Mouse (Mus musculus): ENCODE data around the gene Epha2. TPM values are rescaled to one million over a fixed set of nuclear protein-coding genes. Genes with fewer than 3 reads are reported as not detected.

Epha2 gene
- polyA plus RNA-seq (2016; fragmentation: Nextera tagmentation; extraction: Ambion mirVana) = 2.7 and 3.0 TPM in 2 replicates

GRCm38 (mm10) chr4:141301116-141301553, at the start of gene Epha2:
Epha2 (plus strand) TSS chr4:141301240.
- Histone ChIP-seq H3K27ac (no peak within 1 kb of the TSS), H3K36me3 (no peaks in the 10 kb centered on the region), H3K9me3 (no peaks in the 10 kb centered on the region), H3K4me1 (peaks cover 32% of the 10 kb centered on the region), H3K4me3 (peak within 1 kb of the TSS; percentile 57), H3K4me2 (replicated peaks) (peak within 1 kb of the TSS; percentile 97), H3K9ac (peak within 1 kb of the TSS; percentile 64), H3K27me3 (replicated peaks) (peaks cover 59% of the 10 kb centered on the region)
- WGBS = under 1% methylated on average over 35 of the region's 35 CpGs
- ATAC-seq (ENCODE audit: low FRiP score, low read depth) = peak; percentile 54; the same call in 1 of the 2 replicates

GRCm38 (mm10) chr4:141252641-141253040, 48.4 kb upstream of the Epha2 start:
- ATAC-seq (ENCODE audit: low FRiP score, low read depth) = no peak
- H3K9me3 ChIP-seq = no peaks in the 10 kb centered on the region
- peaks cover 14% of the 10 kb centered on the region for H3K4me1 ChIP-seq

GRCm38 (mm10) chr4:141254234-141254633, 46.8 kb upstream of the Epha2 start:
- Histone ChIP-seq H3K9ac (no peak overlapping the region), H3K4me3 (no peak overlapping the region), H3K4me2 (replicated peaks) (no peak overlapping the region), H3K36me3 (no peaks in the 10 kb centered on the region), H3K4me1 (peaks cover 10% of the 10 kb centered on the region), H3K9me3 (no peaks in the 10 kb centered on the region), H3K27ac (no peak overlapping the region), H3K27me3 (replicated peaks) (peaks cover 13% of the 10 kb centered on the region)
- WGBS = 74% methylated on average over 16 of the region's 16 CpGs
- no peak for ATAC-seq (ENCODE audit: low FRiP score, low read depth)

More at GRCm38 (mm10) chr4:141252641-141253040, 48.4 kb upstream of the Epha2 start:
- Histone ChIP-seq H3K27ac (no peak overlapping the region), H3K4me3 (no peak overlapping the region), H3K4me2 (replicated peaks) (no peak overlapping the region), H3K36me3 (no peaks in the 10 kb centered on the region), H3K27me3 (replicated peaks) (peaks cover 29% of the 10 kb centered on the region), H3K9ac (no peak overlapping the region)
- WGBS = 67% methylated on average over 2 of the region's 2 CpGs

GRCm38 (mm10) chr4:141257440-141257839, 43.6 kb upstream of the Epha2 start:
- H3K9ac ChIP-seq = no peak overlapping the region
- no peaks in the 10 kb centered on the region for H3K9me3 ChIP-seq
- H3K4me2 ChIP-seq (replicated peaks) = no peak overlapping the region
- H3K4me3 ChIP-seq = no peak overlapping the region
- 71% methylated on average over 5 of the region's 5 CpGs for WGBS
- H3K27ac ChIP-seq = no peak overlapping the region
- no peak for ATAC-seq (ENCODE audit: low FRiP score, low read depth)
- peaks cover 10% of the 10 kb centered on the region for H3K4me1 ChIP-seq
- no peaks in the 10 kb centered on the region for H3K36me3 ChIP-seq
- no peaks in the 10 kb centered on the region for H3K27me3 ChIP-seq (replicated peaks)

- Histone ChIP-seq H3K36me3 (no peaks in the 10 kb centered on the region), H3K4me1 (peaks cover 5% of the 10 kb centered on the region), H3K9me3 (no peaks in the 10 kb centered on the region), H3K9ac (no peak overlapping the region), H3K4me2 (replicated peaks) (no peak overlapping the region), H3K27ac (no peak overlapping the region), H3K27me3 (replicated peaks) (no peaks in the 10 kb centered on the region), H3K4me3 (no peak overlapping the region)
- no peak for ATAC-seq (ENCODE audit: low FRiP score, low read depth)
- WGBS = 84% methylated on average over 12 of the region's 12 CpGs
These were observed 41.6 kb upstream of the Epha2 start for GRCm38 (mm10) chr4:141259413-141259812.

- no peaks in the 10 kb centered on the region for H3K4me1 ChIP-seq
These were observed 40.9 kb upstream of the Epha2 start for GRCm38 (mm10) chr4:141260007-141260723.

GRCm38 (mm10) chr4:141262906-141263637, 38.0 kb upstream of the Epha2 start:
- 0 out of 2 replicates have a peak, but pooled peaks cover 3% of the 10 kb centered on the region for H3K9me3 ChIP-seq
- no peaks in the 10 kb centered on the region for H3K4me1 ChIP-seq
- no peak for ATAC-seq (ENCODE audit: low FRiP score, low read depth)
- H3K36me3 ChIP-seq = no peaks in the 10 kb centered on the region
- no peak overlapping the region for H3K27ac ChIP-seq
- WGBS = 79% methylated on average over 10 of the region's 10 CpGs
- no peaks in the 10 kb centered on the region for H3K27me3 ChIP-seq (replicated peaks)
- H3K4me2 ChIP-seq (replicated peaks) = no peak overlapping the region
- no peak overlapping the region for H3K9ac ChIP-seq
- H3K4me3 ChIP-seq = no peak overlapping the region

More at GRCm38 (mm10) chr4:141260007-141260723, 40.9 kb upstream of the Epha2 start:
- H3K4me2 ChIP-seq (replicated peaks) = no peak overlapping the region
- H3K9ac ChIP-seq = no peak overlapping the region
- no peak overlapping the region for H3K27ac ChIP-seq
- 74% methylated on average over 16 of the region's 16 CpGs for WGBS
- H3K27me3 ChIP-seq (replicated peaks) = no peaks in the 10 kb centered on the region
- H3K9me3 ChIP-seq = no peaks in the 10 kb centered on the region
- no peak for ATAC-seq (ENCODE audit: low FRiP score, low read depth)
- no peak overlapping the region for H3K4me3 ChIP-seq
- H3K36me3 ChIP-seq = no peaks in the 10 kb centered on the region

GRCm38 (mm10) chr4:141265979-141266637, 34.9 kb upstream of the Epha2 start:
- Histone ChIP-seq H3K9me3 (0 out of 2 replicates have a peak, but pooled peaks cover 3% of the 10 kb centered on the region), H3K27me3 (replicated peaks) (no peaks in the 10 kb centered on the region), H3K27ac (no peak overlapping the region), H3K4me3 (no peak overlapping the region), H3K4me1 (no peaks in the 10 kb centered on the region), H3K9ac (no peak overlapping the region), H3K4me2 (replicated peaks) (no peak overlapping the region), H3K36me3 (no peaks in the 10 kb centered on the region)
- WGBS = 81% methylated on average over 3 of the region's 3 CpGs
- no peak for ATAC-seq (ENCODE audit: low FRiP score, low read depth)

GRCm38 (mm10) chr4:141267250-141267649, 33.8 kb upstream of the Epha2 start:
- no peaks in the 10 kb centered on the region for H3K27me3 ChIP-seq (replicated peaks)
- 84% methylated on average over 3 of the region's 3 CpGs for WGBS
- ATAC-seq (ENCODE audit: low FRiP score, low read depth) = no peak

GRCm38 (mm10) chr4:141267837-141268236, 33.2 kb upstream of the Epha2 start:
- ATAC-seq (ENCODE audit: low FRiP score, low read depth) = no peak
- no peak overlapping the region for H3K4me3 ChIP-seq
- H3K4me1 ChIP-seq = no peaks in the 10 kb centered on the region
- no peak overlapping the region for H3K27ac ChIP-seq
- no peaks in the 10 kb centered on the region for H3K36me3 ChIP-seq
- H3K9ac ChIP-seq = no peak overlapping the region
- H3K27me3 ChIP-seq (replicated peaks) = no peaks in the 10 kb centered on the region
- H3K9me3 ChIP-seq = 0 out of 2 replicates have a peak, but pooled peaks cover 3% of the 10 kb centered on the region
- 50% methylated on average over 9 of the region's 9 CpGs for WGBS
- no peak overlapping the region for H3K4me2 ChIP-seq (replicated peaks)

More at GRCm38 (mm10) chr4:141267250-141267649, 33.8 kb upstream of the Epha2 start:
- Histone ChIP-seq H3K27ac (no peak overlapping the region), H3K9ac (no peak overlapping the region), H3K9me3 (0 out of 2 replicates have a peak, but pooled peaks cover 3% of the 10 kb centered on the region), H3K4me1 (no peaks in the 10 kb centered on the region), H3K4me2 (replicated peaks) (no peak overlapping the region), H3K4me3 (no peak overlapping the region), H3K36me3 (no peaks in the 10 kb centered on the region)

GRCm38 (mm10) chr4:141268350-141268749, 32.7 kb upstream of the Epha2 start:
- Histone ChIP-seq H3K27me3 (replicated peaks) (no peaks in the 10 kb centered on the region), H3K36me3 (no peaks in the 10 kb centered on the region), H3K9ac (no peak overlapping the region), H3K9me3 (0 out of 2 replicates have a peak, but pooled peaks cover 3% of the 10 kb centered on the region), H3K4me3 (no peak overlapping the region), H3K4me2 (replicated peaks) (no peak overlapping the region), H3K4me1 (no peaks in the 10 kb centered on the region; the same call in 1 of the 2 replicates), H3K27ac (no peak overlapping the region)
- WGBS = 86% methylated on average over 4 of the region's 4 CpGs
- ATAC-seq (ENCODE audit: low FRiP score, low read depth) = no peak

- WGBS = 84% methylated on average over 6 of the region's 6 CpGs
- H3K9me3 ChIP-seq = 0 out of 2 replicates have a peak, but pooled peaks cover 3% of the 10 kb centered on the region
- no peak overlapping the region for H3K4me2 ChIP-seq (replicated peaks)
- H3K27me3 ChIP-seq (replicated peaks) = no peaks in the 10 kb centered on the region
- no peaks in the 10 kb centered on the region for H3K36me3 ChIP-seq
- no peak for ATAC-seq (ENCODE audit: low FRiP score, low read depth)
- H3K4me1 ChIP-seq = no peaks in the 10 kb centered on the region; the same call in 1 of the 2 replicates
- no peak overlapping the region for H3K4me3 ChIP-seq
- H3K27ac ChIP-seq = no peak overlapping the region
- H3K9ac ChIP-seq = no peak overlapping the region
These were observed 32.0 kb upstream of the Epha2 start for GRCm38 (mm10) chr4:141269080-141269479.
